Mouse (Mus musculus) forelimb bud, embryonic 11.5 days (tissue): ENCODE measurements around the gene Pnpla3.
"Not testable (repeated sequence)": the region's sequence is repeated elsewhere in the genome, so short reads cannot be mapped to it uniquely, and the experiment has no call there.

ENCODE experiments used
- DNase-seq: peaks from one replicate; pipeline ENCODE4 v3.0.0-alpha.2; 2012; ENCODE audit warnings: low read depth, low spot score

Pnpla3 gene

GRCm38 (mm10) chr15:84167600-84167999 is at the start of gene Pnpla3:
Pnpla3 (plus strand) TSS chr15:84167837.
- peak; percentile 94 for DNase-seq

GRCm38 (mm10) chr15:84120612-84121011 is 47.0 kb upstream of the Pnpla3 start:
- peak; percentile 18 for DNase-seq

GRCm38 (mm10) chr15:84121036-84121435 is 46.6 kb upstream of the Pnpla3 start:
- no peak for DNase-seq

GRCm38 (mm10) chr15:84123075-84123474 is 44.6 kb upstream of the Pnpla3 start, which contains the start of gene Pnpla5:
Pnpla5 (minus strand) TSS chr15:84123175.
- no peak for DNase-seq

- no peak for DNase-seq
Observed at GRCm38 (mm10) chr15:84124086-84124485, 43.6 kb upstream of the Pnpla3 start.

GRCm38 (mm10) chr15:84126447-84126846 is 41.2 kb upstream of the Pnpla3 start:
- no peak for DNase-seq

- no peak for DNase-seq
Observed at GRCm38 (mm10) chr15:84126871-84127270, 40.8 kb upstream of the Pnpla3 start.

GRCm38 (mm10) chr15:84131096-84131786 is 36.4 kb upstream of the Pnpla3 start:
- DNase-seq, result no peak

- no peak for DNase-seq
Observed at GRCm38 (mm10) chr15:84131971-84132370, 35.7 kb upstream of the Pnpla3 start.

GRCm38 (mm10) chr15:84133440-84133839 is 34.2 kb upstream of the Pnpla3 start:
- DNase-seq, result no peak

GRCm38 (mm10) chr15:84135472-84135871 is 32.2 kb upstream of the Pnpla3 start:
- DNase-seq, result peak; percentile 40

- no peak for DNase-seq
Observed at GRCm38 (mm10) chr15:84136473-84137415, 30.9 kb upstream of the Pnpla3 start.

- DNase-seq, result no peak
Observed at GRCm38 (mm10) chr15:84139592-84140005, 28.0 kb upstream of the Pnpla3 start.

GRCm38 (mm10) chr15:84140109-84140508 is 27.5 kb upstream of the Pnpla3 start:
- DNase-seq, result no peak

GRCm38 (mm10) chr15:84140929-84141328 is 26.7 kb upstream of the Pnpla3 start:
- DNase-seq, result no peak

- DNase-seq, result no peak
Observed at GRCm38 (mm10) chr15:84156158-84156557, 11.5 kb upstream of the Pnpla3 start.

- not testable (repeated sequence) for DNase-seq
Observed at GRCm38 (mm10) chr15:84157530-84157929, 10.1 kb upstream of the Pnpla3 start.

GRCm38 (mm10) chr15:84161871-84162270 is 5.8 kb upstream of the Pnpla3 start:
- no peak for DNase-seq

GRCm38 (mm10) chr15:84166818-84167217 is 819 bp upstream of the Pnpla3 start:
- no peak for DNase-seq

- no peak for DNase-seq
Observed at GRCm38 (mm10) chr15:84168170-84169161, 829 bp downstream of the Pnpla3 start.

- DNase-seq, result no peak
Observed at GRCm38 (mm10) chr15:84169511-84169910, 1.9 kb downstream of the Pnpla3 start.
